Mouse (Mus musculus) lung, embryonic 15.5 days (tissue): Measurements from ENCODE around the gene M6pr. TPM values are rescaled to one million over a fixed set of nuclear protein-coding genes. Genes with fewer than 3 reads are reported as not detected.
A peak's percentile ranks its signal among the peaks of the same experiment; 100 is the strongest.

ENCODE experiments used
- ATAC-seq: fragments of 200-750 bp; cut with Nextera tagmentation; 2 replicates; pipeline ENCODE4 v1.8.0; 2017; ENCODE audit warnings: moderate number of reproducible peaks, borderline replicate concordance; ENCODE audit not compliant: low FRiP score, low TSS enrichment; ENCODE audit errors: extremely low read depth
- H3K27ac ChIP-seq: fragments of 300-500 bp; sonication (generic); 2 replicates; pipeline ENCODE4 v1.5.1; 2015; ENCODE audit warnings: moderate library complexity, mild to moderate bottlenecking, inconsistent platforms
- H3K27me3 ChIP-seq: fragments of 300-500 bp; sonication (generic); 2 replicates; pipeline ENCODE4 v1.6.1; 2015; ENCODE audit warnings: inconsistent platforms
- H3K36me3 ChIP-seq: fragments of 300-500 bp; sonication (generic); 2 replicates; pipeline ENCODE4 v1.6.1; 2015; ENCODE audit warnings: inconsistent platforms
- H3K4me1 ChIP-seq: fragments of 300-500 bp; sonication (generic); 2 replicates; pipeline ENCODE4 v1.6.1; 2015; ENCODE audit warnings: inconsistent platforms
- H3K4me2 ChIP-seq: fragments of 300-500 bp; sonication (generic); 2 replicates; pipeline ENCODE4 v1.6.1; 2015; ENCODE audit warnings: inconsistent platforms, mild to moderate bottlenecking, moderate library complexity
- H3K4me3 ChIP-seq: fragments of 300-500 bp; sonication (generic); 2 replicates; pipeline ENCODE4 v1.5.1; 2015; ENCODE audit warnings: mild to moderate bottlenecking, inconsistent platforms
- H3K9ac ChIP-seq: fragments of 300-500 bp; sonication (generic); 2 replicates; pipeline ENCODE4 v1.6.1; 2015; ENCODE audit warnings: inconsistent platforms
- H3K9me3 ChIP-seq: fragments of 300-500 bp; sonication (generic); 2 replicates; pipeline ENCODE4 v1.6.1; 2016; ENCODE audit warnings: inconsistent platforms
- WGBS: fragments of 180-500 bp; shearing (Covaris S2); methylation state at CpG from one replicate; pipeline ENCODE4 v1.1.7; 2015; 5-methylcytosine and 5-hydroxymethylcytosine counted together
- polyA plus RNA-seq: library from polyadenylated mRNA; unstranded; fragments of >200 nt; fragmentation: Nextera tagmentation; extraction: Ambion mirVana; gene quantifications from 2 replicates; pipeline ENCODE4 v1.2.1, GENCODE M21; 2015

M6pr gene
- polyA plus RNA-seq, 1 experiment from 2014 or later = 121 TPM

- no peaks in the 10 kb centered on the region for H3K9me3 ChIP-seq
- no peak overlapping the region for H3K9ac ChIP-seq
- no peaks in the 10 kb centered on the region for H3K36me3 ChIP-seq
- no peaks in the 10 kb centered on the region for H3K4me1 ChIP-seq
- WGBS = 30% methylated on average over 3 of the region's 3 CpGs
- ATAC-seq = no peak
- no peaks in the 10 kb centered on the region for H3K27me3 ChIP-seq
- H3K27ac ChIP-seq = no peak overlapping the region
- no peak overlapping the region for H3K4me3 ChIP-seq
- H3K4me2 ChIP-seq = no peak overlapping the region
Measured at GRCm38 (mm10) chr6:122299621-122300133, 8.8 kb upstream of the M6pr start.

- Histone ChIP-seq H3K4me2 (no peak overlapping the region), H3K9ac (no peak overlapping the region), H3K27me3 (no peaks in the 10 kb centered on the region), H3K9me3 (no peaks in the 10 kb centered on the region), H3K27ac (no peak overlapping the region), H3K36me3 (no peaks in the 10 kb centered on the region), H3K4me1 (no peaks in the 10 kb centered on the region), H3K4me3 (no peak overlapping the region)
- no peak for ATAC-seq
- WGBS = 65% methylated on average over 1 of the region's 1 CpGs
Measured at GRCm38 (mm10) chr6:122302121-122302520, 6.4 kb upstream of the M6pr start.

GRCm38 (mm10) chr6:122302661-122303060 is 5.9 kb upstream of the M6pr start:
- H3K36me3 ChIP-seq = no peaks in the 10 kb centered on the region
- ATAC-seq = no peak
- H3K4me2 ChIP-seq = no peak overlapping the region
- H3K27me3 ChIP-seq = no peaks in the 10 kb centered on the region
- no peak overlapping the region for H3K9ac ChIP-seq
- no peaks in the 10 kb centered on the region for H3K4me1 ChIP-seq
- no peak overlapping the region for H3K27ac ChIP-seq
- H3K4me3 ChIP-seq = no peak overlapping the region
- no peaks in the 10 kb centered on the region for H3K9me3 ChIP-seq
- 76% methylated on average over 4 of the region's 4 CpGs for WGBS

- Histone ChIP-seq H3K9ac (no peak overlapping the region), H3K4me3 (no peak overlapping the region), H3K27ac (no peak overlapping the region), H3K36me3 (no peaks in the 10 kb centered on the region), H3K9me3 (no peaks in the 10 kb centered on the region), H3K27me3 (no peaks in the 10 kb centered on the region), H3K4me1 (no peaks in the 10 kb centered on the region), H3K4me2 (no peak overlapping the region)
- WGBS = 43% methylated on average over 9 of the region's 9 CpGs
- no peak for ATAC-seq
Measured at GRCm38 (mm10) chr6:122303526-122303925, 5.0 kb upstream of the M6pr start.

- no peak for ATAC-seq
- no peak overlapping the region for H3K4me2 ChIP-seq
- no peaks in the 10 kb centered on the region for H3K4me1 ChIP-seq
- no peaks in the 10 kb centered on the region for H3K36me3 ChIP-seq
- H3K9me3 ChIP-seq = no peaks in the 10 kb centered on the region
- 32% methylated on average over 6 of the region's 6 CpGs for WGBS
- H3K27ac ChIP-seq = no peak overlapping the region
- no peak overlapping the region for H3K9ac ChIP-seq
- H3K4me3 ChIP-seq = no peak overlapping the region
- no peaks in the 10 kb centered on the region for H3K27me3 ChIP-seq
Measured at GRCm38 (mm10) chr6:122304355-122304754, 4.2 kb upstream of the M6pr start.

- no peaks in the 10 kb centered on the region for H3K27me3 ChIP-seq
- WGBS = 74% methylated on average over 12 of the region's 12 CpGs
- ATAC-seq = no peak
- H3K9ac ChIP-seq = no peak overlapping the region
- H3K4me1 ChIP-seq = peaks cover 5% of the 10 kb centered on the region
- H3K4me3 ChIP-seq = no peak overlapping the region
- H3K4me2 ChIP-seq = no peak overlapping the region
- no peak overlapping the region for H3K27ac ChIP-seq
- no peaks in the 10 kb centered on the region for H3K9me3 ChIP-seq
- no peaks in the 10 kb centered on the region for H3K36me3 ChIP-seq
Measured at GRCm38 (mm10) chr6:122304790-122305555, 3.5 kb upstream of the M6pr start.

- H3K4me2 ChIP-seq = no peak overlapping the region
- no peak overlapping the region for H3K27ac ChIP-seq
- no peaks in the 10 kb centered on the region for H3K9me3 ChIP-seq
- H3K36me3 ChIP-seq = no peaks in the 10 kb centered on the region
- H3K27me3 ChIP-seq = no peaks in the 10 kb centered on the region
- H3K4me1 ChIP-seq = peaks cover 15% of the 10 kb centered on the region
- no peak overlapping the region for H3K9ac ChIP-seq
- H3K4me3 ChIP-seq = no peak overlapping the region
- no peak for ATAC-seq
- WGBS = 77% methylated on average over 4 of the region's 4 CpGs
Measured at GRCm38 (mm10) chr6:122306707-122307106, 1.8 kb upstream of the M6pr start.

GRCm38 (mm10) chr6:122308136-122308504 is 400 bp upstream of the M6pr start:
- H3K9ac ChIP-seq = no peak overlapping the region
- 65% methylated on average over 6 of the region's 6 CpGs for WGBS
- no peak overlapping the region; the same call in 1 of the 2 replicates for H3K27ac ChIP-seq
- peaks cover 15% of the 10 kb centered on the region for H3K4me1 ChIP-seq
- peak overlapping the region; percentile 65 for H3K4me2 ChIP-seq
- no peaks in the 10 kb centered on the region for H3K27me3 ChIP-seq
- no peaks in the 10 kb centered on the region for H3K9me3 ChIP-seq
- peak overlapping the region; percentile 78 for H3K4me3 ChIP-seq
- ATAC-seq = peak; percentile 8; the same call in 1 of the 2 replicates
- H3K36me3 ChIP-seq = peaks cover 12% of the 10 kb centered on the region

GRCm38 (mm10) chr6:122309446-122309960 is 983 bp downstream of the M6pr start:
- ATAC-seq = no peak
- H3K27me3 ChIP-seq = no peaks in the 10 kb centered on the region
- H3K9me3 ChIP-seq = no peaks in the 10 kb centered on the region
- H3K27ac ChIP-seq = 0 out of 2 replicates have a peak overlapping the region, but pooled peaks have one; percentile 78
- H3K4me1 ChIP-seq = peaks cover 15% of the 10 kb centered on the region
- H3K4me2 ChIP-seq = peak overlapping the region; percentile 65
- 5% methylated on average over 11 of the region's 11 CpGs for WGBS
- peak overlapping the region; percentile 78 for H3K4me3 ChIP-seq
- H3K9ac ChIP-seq = peak overlapping the region; percentile 83
- peaks cover 26% of the 10 kb centered on the region for H3K36me3 ChIP-seq

- Histone ChIP-seq H3K27ac (no peak overlapping the region), H3K9ac (peak overlapping the region; percentile 83), H3K4me3 (peak overlapping the region; percentile 78), H3K9me3 (no peaks in the 10 kb centered on the region), H3K4me2 (peak overlapping the region; percentile 65), H3K4me1 (peaks cover 15% of the 10 kb centered on the region), H3K36me3 (peaks cover 34% of the 10 kb centered on the region), H3K27me3 (no peaks in the 10 kb centered on the region)
- ATAC-seq = no peak
- WGBS = 53% methylated on average over 5 of the region's 5 CpGs
Measured at GRCm38 (mm10) chr6:122310187-122310820, 1.8 kb downstream of the M6pr start.

- no peak overlapping the region for H3K4me3 ChIP-seq
- 97% methylated on average over 1 of the region's 1 CpGs for WGBS
- no peak overlapping the region for H3K27ac ChIP-seq
- H3K4me2 ChIP-seq = no peak overlapping the region
- H3K36me3 ChIP-seq = peaks cover 89% of the 10 kb centered on the region
- no peaks in the 10 kb centered on the region for H3K27me3 ChIP-seq
- H3K9ac ChIP-seq = no peak overlapping the region
- no peaks in the 10 kb centered on the region for H3K9me3 ChIP-seq
- ATAC-seq = no peak
- no peaks in the 10 kb centered on the region for H3K4me1 ChIP-seq
Measured at GRCm38 (mm10) chr6:122318726-122319125, 10.2 kb downstream of the M6pr start.

- Histone ChIP-seq H3K9me3 (no peaks in the 10 kb centered on the region), H3K27ac (no peak overlapping the region), H3K27me3 (no peaks in the 10 kb centered on the region), H3K4me1 (no peaks in the 10 kb centered on the region), H3K9ac (no peak overlapping the region), H3K4me3 (no peak overlapping the region), H3K36me3 (peaks cover 48% of the 10 kb centered on the region), H3K4me2 (no peak overlapping the region)
- no peak for ATAC-seq
- WGBS = 85% methylated on average over 6 of the region's 6 CpGs
Measured at GRCm38 (mm10) chr6:122325361-122325975, 16.9 kb downstream of the M6pr start.
